Mouse (Mus musculus) G1E (cell line): ENCODE measurements around the gene Birc6.

Source experiments
- CTCF ChIP-seq: IDR thresholded peaks from 2 replicates; pipeline ENCODE4 v1.5.1; 2012; ENCODE audit warnings: low read depth, low read length, inconsistent platforms, mixed read lengths
- GATA1 ChIP-seq: IDR thresholded peaks from 2 replicates; pipeline ENCODE4 v1.6.1; 2012; ENCODE audit warnings: borderline replicate concordance, low read length, inconsistent platforms, mixed read lengths
- GATA2 ChIP-seq: IDR thresholded peaks from 2 replicates; pipeline ENCODE4 v1.6.1; 2012; ENCODE audit warnings: low read depth, low read length, inconsistent platforms, borderline replicate concordance

DNA sequence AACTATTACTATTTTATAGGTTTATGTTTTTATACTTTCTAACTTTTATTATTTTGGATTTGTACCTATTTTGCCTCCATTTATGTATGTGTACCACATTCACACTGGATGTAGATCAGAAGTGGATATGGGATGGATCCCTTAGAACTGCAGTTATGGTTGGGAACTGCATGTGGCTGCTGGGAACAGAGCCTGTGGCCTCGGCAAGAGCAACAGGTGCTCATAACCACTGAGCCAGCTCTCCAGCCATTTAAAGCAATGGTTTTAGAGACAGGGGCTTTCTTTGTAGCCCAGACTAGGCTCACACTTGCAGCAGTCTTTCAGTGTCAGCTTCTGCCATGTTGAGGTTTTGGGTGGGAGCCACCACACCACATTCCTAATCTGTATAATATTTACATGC, 221.6 kb downstream of the Birc6 start:
- no peak for TF ChIP-seq CTCF
- no peak for TF ChIP-seq GATA1
- no peak for TF ChIP-seq GATA2
